Mouse (Mus musculus) heart, postnatal 4 days (tissue): ENCODE measurements around the gene Syngr4. TPM values are rescaled to one million over a fixed set of nuclear protein-coding genes. Genes with fewer than 3 reads are reported as not detected.
"Not testable (repeated sequence)": the region's sequence is repeated elsewhere in the genome, so short reads cannot be mapped to it uniquely, and the experiment has no call there.

Experiments
- DNase-seq: peaks from one replicate; pipeline ENCODE4 v3.0.0; 2021
- total RNA-seq, 2 experiments: library from RNA; stranded (reverse); gene quantifications; 2 replicates each; pipeline ENCODE4 v1.2.3; 2021

Syngr4 gene
- total RNA-seq, result 1 to 10 TPM in 1 of 2 experiments, under 1 TPM in 1; 0.90 to 1.3 TPM

DNA sequence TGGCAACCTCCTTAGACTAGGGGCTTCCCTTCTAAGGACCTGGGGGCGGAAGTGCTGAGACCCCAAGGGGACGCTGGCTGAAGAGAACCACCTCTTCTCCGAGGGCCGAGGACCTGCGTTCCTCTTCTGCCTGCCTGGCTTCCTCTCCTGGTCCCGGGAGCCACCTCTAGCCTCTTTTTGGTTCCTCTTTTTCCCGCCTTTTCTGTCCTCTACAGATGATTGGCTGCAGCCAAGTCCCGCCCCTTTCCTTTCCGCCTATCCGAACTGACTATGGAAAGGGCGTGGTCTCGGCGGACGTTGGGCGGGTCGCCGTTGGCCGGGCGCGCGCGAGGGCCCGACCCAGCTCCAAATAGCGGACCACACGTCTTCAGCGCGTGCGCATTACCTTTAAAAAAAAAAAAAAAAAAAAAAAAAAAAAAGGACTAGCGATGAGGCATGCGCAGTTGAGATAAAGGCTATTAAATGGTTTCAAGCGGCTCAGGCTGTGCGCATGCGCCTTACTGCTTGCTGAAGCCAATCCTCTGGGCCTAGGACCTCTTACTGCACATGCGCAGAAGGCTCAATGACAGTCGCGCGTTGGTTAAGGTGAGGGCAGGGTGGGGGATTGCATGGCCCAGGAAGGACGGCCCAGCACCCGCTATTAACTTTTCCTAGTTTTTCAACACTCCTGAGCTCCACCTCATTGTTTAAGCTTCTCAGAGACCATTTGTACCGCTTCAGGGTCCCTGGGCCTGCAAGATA lies at the start of gene Syngr4, which contains the start of gene Tmem143:
Gene Syngr4, minus strand, starts transcription at position 198 of the 741 bp plus-strand sequence.
Gene Tmem143, plus strand, starts transcription at position 425 of the 741 bp plus-strand sequence.
- DNase-seq, result peak; percentile 98

- not testable (repeated sequence) for DNase-seq
Measured at GRCm38 (mm10) chr7:45943280-45943679, 46.8 kb upstream of the Syngr4 start.

GRCm38 (mm10) chr7:45941986-45942385 lies 45.5 kb upstream of the Syngr4 start:
- DNase-seq, result no peak

- DNase-seq, result no peak
Measured at GRCm38 (mm10) chr7:45939836-45940235, 43.3 kb upstream of the Syngr4 start.

- peak; percentile 74 for DNase-seq
Measured at GRCm38 (mm10) chr7:45935114-45935513, 38.6 kb upstream of the Syngr4 start.

DNA sequence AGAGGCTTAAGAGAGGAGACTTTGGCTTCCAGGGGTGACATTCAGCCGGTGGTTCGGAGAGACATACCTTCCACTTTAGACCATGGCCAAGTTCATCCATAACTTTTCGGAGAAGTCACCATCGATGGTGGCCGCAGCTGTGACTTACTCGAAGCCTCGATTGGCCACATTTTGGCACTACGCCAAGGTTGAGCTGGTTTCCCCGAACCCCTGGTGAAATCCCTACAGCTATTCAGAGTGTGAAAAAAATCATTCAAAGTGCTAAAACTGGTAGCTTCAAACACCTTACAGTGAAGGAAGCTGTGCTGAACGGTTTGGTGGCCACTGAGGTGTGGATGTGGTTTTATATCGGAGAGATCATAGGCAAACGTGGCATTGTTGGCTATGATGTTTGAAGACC lies 37.3 kb upstream of the Syngr4 start:
- not testable (repeated sequence) for DNase-seq

DNA sequence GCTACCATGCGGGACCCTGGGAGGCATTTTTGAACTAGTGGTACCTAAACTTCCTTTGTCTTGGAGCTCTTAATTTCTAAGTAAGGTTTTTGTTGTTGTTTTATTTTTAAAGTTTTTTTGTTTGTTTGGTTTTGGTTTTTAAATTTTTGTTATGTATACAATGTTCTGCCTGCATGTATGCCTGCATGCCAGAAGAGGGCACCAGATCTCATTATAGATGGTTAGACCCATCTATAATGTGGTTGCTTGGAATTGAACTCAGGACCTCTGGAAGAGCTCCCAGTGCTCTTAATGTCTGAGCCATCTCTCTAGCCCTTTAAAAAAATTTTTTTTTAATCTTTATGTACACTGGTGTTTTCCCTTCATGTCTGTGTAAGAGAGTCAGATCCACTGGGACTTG lies 33.2 kb upstream of the Syngr4 start:
- no peak for DNase-seq

- no peak for DNase-seq
Measured at GRCm38 (mm10) chr7:45928626-45929295, 32.2 kb upstream of the Syngr4 start.

DNA sequence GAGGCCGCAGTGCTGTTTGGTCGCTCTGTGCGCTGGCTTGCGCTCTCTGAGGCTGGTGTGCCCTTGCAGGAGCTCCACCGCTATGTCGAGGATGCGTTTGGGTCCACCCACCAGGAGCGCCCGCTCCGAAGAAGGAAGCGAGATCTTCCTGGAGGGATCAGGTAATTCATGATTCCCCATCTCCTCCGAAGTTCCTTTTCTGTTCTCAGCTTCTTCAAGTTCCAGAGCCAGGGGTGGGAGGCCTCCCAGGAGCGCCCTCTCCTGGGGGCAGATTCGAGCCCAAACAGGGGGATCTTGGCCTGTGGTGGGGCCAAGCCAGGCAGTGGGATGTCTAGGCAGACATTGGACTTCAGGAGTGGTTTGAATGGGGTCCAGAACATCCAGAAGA lies 27.9 kb upstream of the Syngr4 start:
- peak; percentile 48 for DNase-seq

DNA sequence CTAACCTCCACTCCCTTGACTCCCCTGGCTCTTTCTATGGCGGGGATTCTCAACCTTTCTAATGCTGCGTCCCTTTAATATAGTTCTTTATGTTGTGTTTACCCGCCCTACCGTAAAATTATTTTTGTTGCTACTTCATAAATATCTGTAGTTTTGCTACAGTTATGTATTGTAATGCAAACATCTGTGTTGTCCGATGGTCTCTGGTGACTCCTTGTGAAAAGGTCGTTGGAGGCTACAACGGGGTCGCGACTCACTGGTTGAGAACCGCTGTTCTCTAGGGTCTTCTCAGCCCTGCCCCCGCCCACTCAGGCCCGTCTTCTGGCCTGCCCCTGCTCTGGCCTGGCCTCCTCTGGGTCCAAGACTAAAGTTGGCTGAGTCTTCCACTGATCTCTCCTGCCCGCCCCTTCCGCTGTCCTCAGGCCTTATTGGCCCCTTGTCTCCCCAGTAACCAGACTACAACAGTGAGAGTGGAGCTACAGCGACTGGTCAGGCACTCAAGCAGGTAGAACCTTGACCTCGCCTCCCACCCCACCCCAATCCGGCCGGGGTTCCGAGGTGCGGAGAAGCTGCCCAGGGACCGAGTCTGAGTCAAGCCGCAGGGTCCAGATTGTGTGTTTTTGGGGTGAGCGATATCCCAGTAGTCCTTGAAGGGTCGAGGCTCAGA lies 27.4 kb upstream of the Syngr4 start, which contains the start of gene Ccdc114:
Gene Ccdc114, plus strand, starts transcription at position 311 of the 667 bp plus-strand sequence.
- peak; percentile 84 for DNase-seq

DNA sequence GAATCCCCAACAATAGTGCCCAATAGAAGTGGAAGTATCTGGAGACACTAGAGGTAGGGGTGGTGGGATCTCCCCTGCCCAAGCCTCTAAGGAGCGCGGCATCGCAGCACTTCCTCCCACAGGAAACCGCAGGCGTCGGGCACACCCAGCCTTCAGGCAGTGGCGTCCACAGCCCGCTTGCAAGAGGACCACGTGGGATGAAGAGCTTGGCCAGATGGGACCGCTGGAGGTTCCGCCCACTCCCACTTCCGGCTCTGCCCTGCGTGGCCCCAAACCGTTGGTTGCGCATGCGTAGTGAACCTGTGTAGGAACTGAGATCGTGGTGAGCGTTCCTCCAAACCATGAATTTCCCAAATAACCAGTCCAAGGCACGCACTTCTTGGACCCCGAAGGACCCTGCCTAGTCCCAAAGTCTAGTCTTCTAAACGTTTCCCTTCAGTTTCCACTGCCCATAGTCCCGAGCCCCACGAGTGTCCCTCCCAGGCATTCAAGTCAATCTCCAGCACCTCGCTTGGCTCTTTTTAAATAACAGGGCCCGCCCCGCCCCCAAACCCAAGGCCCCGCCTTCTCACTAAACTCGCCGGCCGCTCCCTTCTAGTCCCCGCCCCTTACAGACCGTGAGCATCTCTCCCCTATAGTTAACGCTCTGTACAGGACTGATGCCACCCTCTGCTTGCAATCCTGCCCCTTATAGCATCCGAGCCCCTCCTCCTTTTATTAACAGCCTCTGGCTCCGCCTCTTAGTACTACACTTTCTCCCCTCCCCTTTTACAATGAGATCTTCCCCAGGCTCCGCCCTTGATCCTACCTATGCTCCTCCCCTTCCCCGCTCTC lies 26.6 kb upstream of the Syngr4 start:
- peak; percentile 95 for DNase-seq

DNA sequence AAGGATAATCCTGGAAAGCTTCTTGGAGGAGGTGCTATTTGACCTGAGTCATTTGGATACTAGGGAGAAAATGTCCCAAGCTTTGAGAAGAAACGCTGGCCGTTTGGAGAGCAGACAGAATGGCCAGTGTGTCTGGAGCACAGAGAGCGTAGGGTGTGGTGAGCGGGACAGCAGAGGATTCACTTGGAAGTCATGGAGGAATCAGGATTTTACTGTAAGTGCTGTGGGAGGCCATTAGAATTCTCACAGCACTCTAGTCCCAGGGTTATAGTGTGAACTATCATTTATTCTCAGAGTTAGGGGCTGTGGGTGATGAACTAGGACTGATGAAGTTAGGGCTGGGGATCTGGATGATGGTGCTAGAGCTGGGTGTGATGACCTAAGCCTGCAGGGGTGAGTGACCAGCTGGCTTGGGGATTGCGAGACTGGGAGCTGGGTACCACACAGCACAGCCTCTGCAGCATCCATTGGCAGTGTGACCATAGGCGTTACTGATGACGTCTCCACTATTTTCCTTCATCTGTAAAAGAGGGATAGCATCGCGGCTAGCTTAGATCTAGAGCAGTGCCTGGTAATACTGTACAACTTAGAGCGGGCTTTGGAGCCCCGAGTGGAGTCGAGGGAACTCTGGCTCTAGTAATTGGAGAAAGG lies 25.6 kb upstream of the Syngr4 start:
- no peak for DNase-seq

- peak; percentile 64 for DNase-seq
Measured at GRCm38 (mm10) chr7:45921242-45921621, 24.7 kb upstream of the Syngr4 start, which contains the start of gene Emp3. Gene Emp3 (minus strand): TSS chr7:45921404.

DNA sequence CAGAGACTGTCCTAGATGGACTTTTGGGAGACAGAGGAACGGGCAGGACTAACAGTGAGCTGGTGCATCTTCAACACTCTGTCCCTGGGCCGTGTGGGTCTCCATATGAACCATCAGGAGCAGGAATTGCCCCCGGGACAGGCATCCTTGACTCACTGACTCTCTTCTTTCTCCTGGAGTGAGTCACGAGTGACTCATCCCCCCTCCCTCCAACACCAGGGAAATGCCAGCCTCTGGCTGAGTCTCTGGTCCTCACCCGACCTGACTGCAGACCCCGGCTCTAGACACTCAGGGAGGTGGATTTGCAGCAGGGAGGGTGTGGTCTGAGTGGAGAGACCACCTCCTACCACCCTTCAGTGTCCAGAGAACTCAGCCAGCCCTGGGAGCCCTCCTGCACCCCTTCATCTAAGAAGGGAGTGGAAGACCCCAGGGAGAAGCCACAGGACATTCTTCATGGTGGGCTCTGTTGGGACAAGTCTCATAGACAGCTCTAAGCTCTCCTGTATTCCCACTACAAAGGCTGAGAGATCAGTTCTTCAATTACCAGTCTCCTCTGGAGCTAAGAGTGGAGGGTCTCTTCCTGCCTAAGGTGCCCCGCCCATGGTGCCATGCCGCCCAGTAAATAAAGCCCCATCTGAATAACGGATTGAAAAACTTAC lies 24.2 kb upstream of the Syngr4 start:
- peak; percentile 36 for DNase-seq

DNA sequence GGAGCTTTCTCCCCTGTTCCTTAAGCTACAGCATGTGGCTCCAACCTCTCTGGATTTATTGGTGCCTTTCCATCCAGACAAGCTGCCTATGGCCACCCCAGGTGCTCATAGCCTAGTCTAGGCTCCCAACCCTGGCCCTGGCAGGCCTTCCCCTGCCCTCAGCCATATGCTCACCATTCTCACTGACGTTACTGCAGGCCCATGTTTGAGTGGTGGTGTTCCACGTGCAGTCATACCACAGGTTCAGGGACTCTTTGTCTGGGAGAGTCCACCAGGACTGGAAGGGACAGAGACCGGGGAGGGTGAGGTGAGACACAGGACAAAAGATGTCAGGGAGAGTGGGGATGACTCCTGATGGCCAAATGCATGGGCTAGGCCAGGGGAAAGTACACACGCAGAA lies 23.2 kb upstream of the Syngr4 start:
- DNase-seq, result no peak

GRCm38 (mm10) chr7:45919083-45919671 lies 22.7 kb upstream of the Syngr4 start:
- DNase-seq, result peak; percentile 47

DNA sequence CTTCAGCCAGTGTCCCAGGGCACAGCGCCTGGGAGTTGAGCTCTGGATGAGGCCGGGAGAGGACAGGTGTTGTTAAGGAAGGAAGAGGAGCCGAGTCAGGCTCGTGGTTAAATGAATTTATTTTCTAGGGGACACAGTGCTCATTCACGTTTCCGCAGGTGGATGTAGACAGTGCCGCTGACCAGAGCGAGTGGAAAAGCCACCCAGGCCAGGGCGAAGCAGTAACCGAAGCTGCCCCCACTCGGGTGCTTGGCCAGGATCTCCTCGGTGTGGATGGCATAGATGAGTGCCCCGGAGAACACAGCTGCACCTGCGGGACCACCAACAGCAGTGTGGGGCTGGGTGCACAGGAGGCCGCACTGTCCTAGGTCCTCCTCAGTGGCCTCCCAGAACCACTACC lies 21.4 kb upstream of the Syngr4 start:
- DNase-seq, result no peak

DNA sequence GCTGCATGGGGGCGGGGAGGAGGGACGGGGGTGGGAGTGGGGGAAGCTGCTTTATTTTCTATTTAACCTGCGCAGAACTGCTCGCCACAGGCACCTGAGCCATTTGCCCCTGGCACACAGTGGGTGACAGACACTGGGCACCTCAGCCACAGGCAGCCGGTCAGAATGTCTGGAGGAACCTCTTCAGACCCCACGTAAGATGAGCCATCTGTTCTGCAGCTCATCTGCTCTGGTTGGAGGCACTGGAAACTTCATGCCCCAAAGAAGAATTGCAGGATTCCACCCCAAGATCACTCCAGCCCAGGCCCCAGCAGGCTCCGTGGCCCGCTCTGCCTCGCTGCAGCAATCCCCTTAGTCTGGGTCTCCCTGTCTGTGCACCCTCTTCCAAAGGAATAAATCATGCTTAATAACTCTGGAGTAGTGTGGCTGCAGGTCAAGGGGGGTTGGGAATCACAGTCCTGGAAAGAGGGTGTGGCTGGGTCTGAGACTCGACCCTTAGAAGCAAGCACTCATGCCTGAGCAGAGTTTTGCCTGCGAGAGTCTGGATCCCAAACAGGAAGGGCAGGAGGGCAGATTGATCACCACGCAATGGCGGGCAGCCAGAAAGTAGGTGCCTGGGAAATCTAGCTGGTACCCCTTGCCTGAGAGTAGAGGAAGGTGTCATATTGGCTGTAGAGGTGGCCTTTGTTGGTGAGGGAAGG lies 20.6 kb upstream of the Syngr4 start:
- DNase-seq, result no peak

DNA sequence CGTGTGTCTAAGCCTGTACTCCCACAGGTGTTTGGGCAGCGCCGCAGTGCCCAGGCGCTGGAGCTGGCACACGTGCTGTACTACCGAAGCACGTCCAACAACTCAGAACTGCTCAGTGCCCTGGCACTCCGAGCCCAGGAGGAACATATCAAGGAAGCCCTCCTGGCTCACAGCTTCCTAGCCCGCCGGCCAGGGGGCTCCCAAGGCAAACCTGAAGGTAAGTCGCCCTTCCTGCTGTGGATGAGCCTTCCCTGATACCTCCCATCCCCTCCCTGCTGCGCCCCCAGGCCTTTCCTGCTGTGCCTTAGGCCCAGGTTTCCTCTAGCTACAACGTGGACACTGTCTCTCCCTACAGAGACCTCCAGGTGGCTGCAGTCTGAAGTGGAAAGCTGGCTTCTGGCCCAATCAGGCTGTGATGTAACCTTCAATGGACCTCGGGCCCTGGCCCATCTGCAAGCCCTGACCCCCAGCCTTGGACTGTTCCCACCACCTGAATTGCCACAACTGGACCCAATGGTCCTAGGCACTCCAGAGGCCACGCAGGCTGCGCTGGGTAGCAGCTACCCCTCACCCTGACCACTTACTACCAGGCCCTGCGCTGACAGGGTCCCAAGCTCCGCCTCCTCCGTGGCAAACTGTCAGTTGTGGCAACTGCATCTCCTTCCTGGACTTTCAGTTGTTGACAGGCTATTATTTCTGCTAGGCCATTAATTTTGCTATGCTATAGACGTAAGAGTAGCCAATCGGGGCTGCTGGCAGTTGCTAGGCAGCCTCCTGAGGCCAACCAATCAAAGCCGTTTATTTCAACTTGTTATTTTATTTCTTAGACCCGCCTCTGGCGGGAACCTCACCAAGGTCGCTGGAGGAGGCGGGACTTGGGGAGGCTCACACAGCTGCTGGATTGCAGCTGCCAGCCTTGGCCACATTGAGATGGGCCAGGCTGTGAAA lies 19.8 kb upstream of the Syngr4 start:
- DNase-seq, result peak; percentile 79
